Mouse (Mus musculus) embryonic facial prominence, embryonic 11.5 days (tissue): ENCODE data around the gene Syn3. TPM values are rescaled to one million over a fixed set of nuclear protein-coding genes. Genes with fewer than 3 reads are reported as not detected.

Experiments
- ATAC-seq: fragments of 200-750 bp; cut with Nextera tagmentation; replicated peaks from 2 replicates; pipeline ENCODE4 v1.8.0; 2017; ENCODE audit warnings: low read depth; ENCODE audit not compliant: insufficient number of reproducible peaks, low FRiP score, low TSS enrichment
- DNase-seq: peaks from one replicate; pipeline ENCODE4 v3.0.0-alpha.2; 2015; ENCODE audit warnings: low spot score
- H3K27ac ChIP-seq: fragments of 300-500 bp; sonication (generic); replicated peaks from 2 replicates; pipeline ENCODE4 v1.5.1; 2014; ENCODE audit warnings: mild to moderate bottlenecking, low read depth, low read length, control low read depth
- H3K27me3 ChIP-seq: fragments of 300-500 bp; sonication (generic); 2 replicates; pipeline ENCODE4 v1.6.1; 2014; ENCODE audit warnings: mild to moderate bottlenecking, low read length, moderate library complexity, mixed read lengths; ENCODE audit not compliant: control insufficient read depth, insufficient read depth
- H3K36me3 ChIP-seq: fragments of 300-500 bp; sonication (generic); replicated peaks from 2 replicates; pipeline ENCODE4 v1.6.1; 2014; ENCODE audit warnings: low read depth, mild to moderate bottlenecking, low read length, moderate library complexity, mixed read lengths; ENCODE audit not compliant: control insufficient read depth, insufficient read depth
- H3K4me1 ChIP-seq: fragments of 300-500 bp; sonication (generic); 2 replicates; pipeline ENCODE4 v1.6.1; 2014; ENCODE audit warnings: low read length, mixed read lengths; ENCODE audit not compliant: control insufficient read depth, insufficient read depth
- H3K4me2 ChIP-seq: fragments of 300-500 bp; sonication (generic); 2 replicates; pipeline ENCODE4 v1.6.1; 2014; ENCODE audit warnings: low read depth, mild to moderate bottlenecking, control low read depth, low read length, moderate library complexity
- H3K4me3 ChIP-seq: fragments of 300-500 bp; sonication (generic); 2 replicates; pipeline ENCODE4 v1.5.1; 2014; ENCODE audit warnings: low read depth, low read length, control low read depth
- H3K9ac ChIP-seq: fragments of 300-500 bp; sonication (generic); replicated peaks from 2 replicates; pipeline ENCODE4 v1.6.1; 2014; ENCODE audit warnings: mild to moderate bottlenecking, control low read depth, low read length
- H3K9me3 ChIP-seq: fragments of 300-500 bp; sonication (generic); replicated peaks from 2 replicates; pipeline ENCODE4 v1.6.1; 2016; ENCODE audit warnings: mild to moderate bottlenecking, low read length, inconsistent platforms, mixed read lengths; ENCODE audit not compliant: control insufficient read depth
- WGBS: fragments of 180-500 bp; shearing (Covaris S2); extraction: QIAGEN DNeasy Blood & Tissue Kit; methylation state at CpG from one replicate; pipeline ENCODE4 v1.1.7; 2014; 5-methylcytosine and 5-hydroxymethylcytosine counted together
- polyA plus RNA-seq: library from polyadenylated mRNA; unstranded; fragments of >200 nt; fragmentation: Nextera tagmentation; extraction: Ambion mirVana; gene quantifications from 2 replicates; pipeline ENCODE4 v1.2.1, GENCODE M21; 2014

Gene Syn3
- polyA plus RNA-seq, 1 experiment from 2014 or later: 3.1 TPM

GRCm38 (mm10) chr10:86278481-86278880, 220.2 kb downstream of the Syn3 start:
- no peak overlapping the region for H3K9ac ChIP-seq
- 64% methylated on average over 2 of the region's 2 CpGs for WGBS
- H3K27me3 ChIP-seq: no peaks in the 10 kb centered on the region
- H3K4me2 ChIP-seq: no peak overlapping the region
- no peak overlapping the region for H3K4me3 ChIP-seq
- ATAC-seq (no peak), DNase-seq (no peak)
- no peaks in the 10 kb centered on the region for H3K9me3 ChIP-seq
- no peaks in the 10 kb centered on the region for H3K36me3 ChIP-seq
- no peak overlapping the region for H3K27ac ChIP-seq
- no peaks in the 10 kb centered on the region for H3K4me1 ChIP-seq

GRCm38 (mm10) chr10:86277327-86277726, 221.4 kb downstream of the Syn3 start:
- no peaks in the 10 kb centered on the region for H3K36me3 ChIP-seq
- H3K4me1 ChIP-seq: no peaks in the 10 kb centered on the region
- no peak overlapping the region for H3K9ac ChIP-seq
- 88% methylated on average over 5 of the region's 5 CpGs for WGBS
- H3K4me2 ChIP-seq: no peak overlapping the region
- ATAC-seq: no peak
- H3K4me3 ChIP-seq: no peak overlapping the region
- DNase-seq: no peak
- no peaks in the 10 kb centered on the region for H3K9me3 ChIP-seq
- H3K27me3 ChIP-seq: no peaks in the 10 kb centered on the region
- H3K27ac ChIP-seq: no peak overlapping the region

DNA sequence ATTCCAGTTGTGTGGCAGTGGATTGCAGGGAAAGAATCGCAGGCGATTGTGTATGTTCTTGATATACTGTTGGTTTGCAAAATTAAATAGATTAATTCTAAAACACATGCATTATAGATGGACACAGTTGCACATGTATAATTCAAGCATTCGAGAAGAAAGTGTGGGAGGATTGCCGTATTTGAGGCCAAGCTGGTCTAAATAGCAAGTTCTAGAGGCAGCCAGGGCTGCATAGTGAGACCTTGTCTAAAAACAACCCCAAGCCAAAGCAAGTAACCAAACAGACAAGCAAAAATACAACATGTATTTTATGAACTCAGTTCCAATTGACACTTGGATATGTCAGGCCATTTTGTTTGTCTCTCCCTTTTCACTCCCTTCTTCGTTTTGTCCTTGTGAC, 223.1 kb downstream of the Syn3 start:
- no peaks in the 10 kb centered on the region for H3K4me1 ChIP-seq
- DNase-seq: no peak
- ATAC-seq: no peak
- no peak overlapping the region for H3K9ac ChIP-seq
- no peaks in the 10 kb centered on the region for H3K9me3 ChIP-seq
- 89% methylated on average over 5 of the region's 5 CpGs for WGBS
- H3K27ac ChIP-seq: no peak overlapping the region
- no peaks in the 10 kb centered on the region for H3K27me3 ChIP-seq
- no peaks in the 10 kb centered on the region for H3K36me3 ChIP-seq
- H3K4me2 ChIP-seq: no peak overlapping the region
- no peak overlapping the region for H3K4me3 ChIP-seq

DNA sequence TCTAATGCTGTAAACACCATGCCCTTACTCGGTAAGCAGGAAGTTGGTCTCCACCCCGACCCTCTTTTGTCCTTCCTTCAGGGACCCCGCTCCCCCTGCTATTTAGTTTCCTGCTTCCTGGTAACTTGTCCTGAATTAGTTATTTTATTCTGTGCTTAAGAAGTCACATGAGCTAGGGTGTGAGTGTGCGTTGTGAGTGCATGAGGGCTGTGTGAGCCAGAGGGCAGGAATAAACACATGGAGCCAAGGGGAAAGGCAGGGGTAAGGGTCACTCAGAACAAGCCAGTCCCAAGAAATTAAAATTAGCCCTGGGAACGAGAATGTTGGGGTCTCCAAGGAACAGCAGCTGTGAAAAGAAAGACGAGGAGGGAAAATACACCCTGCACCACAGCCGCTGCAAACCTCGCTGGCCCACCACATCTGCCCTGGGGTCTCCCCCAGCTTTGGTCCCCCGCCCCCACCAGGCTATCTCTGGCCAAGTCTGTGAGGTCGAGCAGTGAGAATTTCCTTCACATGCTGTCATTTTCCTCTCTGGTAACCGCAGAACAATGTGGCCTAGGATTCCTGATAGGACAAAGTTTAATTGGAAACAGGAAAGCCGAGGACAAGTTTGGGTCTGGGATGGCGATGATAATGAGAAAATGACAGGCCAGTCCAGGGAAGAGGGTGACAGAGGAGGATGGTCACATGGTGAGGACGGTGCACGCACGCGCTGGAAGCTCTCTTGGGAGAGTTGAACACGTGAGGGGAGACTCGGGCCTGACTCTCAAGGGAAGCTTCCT, 225.1 kb downstream of the Syn3 start:
- Histone ChIP-seq H3K36me3 (no peaks in the 10 kb centered on the region), H3K4me3 (no peak overlapping the region), H3K9me3 (no peaks in the 10 kb centered on the region), H3K9ac (no peak overlapping the region), H3K27ac (0 out of 2 replicates have a peak overlapping the region, but pooled peaks have one; percentile 6), H3K4me2 (no peak overlapping the region), H3K27me3 (no peaks in the 10 kb centered on the region), H3K4me1 (no peaks in the 10 kb centered on the region)
- ATAC-seq: peak; percentile 48; the same call in 1 of the 2 replicates
- WGBS: 25% methylated on average over 19 of the region's 19 CpGs
- peak; percentile 52 for DNase-seq

DNA sequence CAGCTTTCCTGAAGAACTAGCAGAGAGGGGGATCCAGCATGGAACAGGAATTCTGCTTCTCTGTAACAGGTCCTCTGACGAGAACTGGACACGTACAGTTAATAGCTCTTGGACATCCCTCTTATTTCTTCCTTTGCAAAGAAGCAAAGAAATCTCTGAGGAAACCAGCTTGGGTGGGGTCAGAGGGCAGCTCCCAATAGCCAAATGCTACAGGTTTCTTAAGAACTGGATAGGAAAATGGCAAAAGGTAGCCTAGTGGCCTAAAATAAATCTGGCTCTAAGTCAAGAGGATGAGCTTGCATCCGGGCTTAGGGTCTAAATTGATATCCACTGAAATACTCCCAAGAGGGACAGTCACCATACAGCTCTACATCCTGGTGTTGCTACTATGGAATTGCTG, 225.9 kb downstream of the Syn3 start:
- Histone ChIP-seq H3K4me3 (no peak overlapping the region), H3K27ac (0 out of 2 replicates have a peak overlapping the region, but pooled peaks have one; percentile 6), H3K4me1 (no peaks in the 10 kb centered on the region), H3K27me3 (no peaks in the 10 kb centered on the region), H3K4me2 (no peak overlapping the region), H3K36me3 (no peaks in the 10 kb centered on the region), H3K9me3 (no peaks in the 10 kb centered on the region), H3K9ac (no peak overlapping the region)
- DNase-seq: no peak
- ATAC-seq: no peak
- WGBS: 89% methylated on average over 3 of the region's 3 CpGs

- 67% methylated on average over 3 of the region's 3 CpGs for WGBS
- Histone ChIP-seq H3K4me2 (no peak overlapping the region), H3K9ac (no peak overlapping the region), H3K27me3 (no peaks in the 10 kb centered on the region), H3K4me1 (no peaks in the 10 kb centered on the region), H3K36me3 (no peaks in the 10 kb centered on the region), H3K4me3 (no peak overlapping the region), H3K27ac (no peak overlapping the region), H3K9me3 (no peaks in the 10 kb centered on the region)
- DNase-seq (no peak), ATAC-seq (no peak)
Measured at GRCm38 (mm10) chr10:86270254-86270653, 228.4 kb downstream of the Syn3 start.

DNA sequence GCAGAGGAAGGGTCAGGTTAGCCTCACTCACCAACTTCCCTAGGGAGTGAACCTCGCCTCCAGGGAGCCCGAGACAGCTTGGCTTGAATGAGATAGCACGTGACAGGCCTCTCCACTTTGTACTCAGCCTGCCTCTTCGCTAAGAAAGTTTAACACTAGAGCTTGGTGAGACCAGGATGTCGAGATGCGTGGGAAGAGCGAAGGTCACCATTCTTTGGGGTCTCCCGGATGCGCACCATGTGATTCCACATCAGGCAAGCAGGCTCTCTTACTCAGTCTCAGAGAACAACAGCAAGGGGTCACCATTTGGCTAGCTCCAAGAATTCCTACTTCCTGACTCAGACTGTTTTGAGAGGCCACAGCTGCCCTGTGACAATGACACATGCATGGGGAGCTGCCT, 234.1 kb downstream of the Syn3 start:
- Histone ChIP-seq H3K4me3 (no peak overlapping the region), H3K27me3 (no peaks in the 10 kb centered on the region), H3K4me2 (no peak overlapping the region), H3K36me3 (no peaks in the 10 kb centered on the region), H3K27ac (no peak overlapping the region), H3K9me3 (no peaks in the 10 kb centered on the region), H3K4me1 (no peaks in the 10 kb centered on the region), H3K9ac (no peak overlapping the region)
- ATAC-seq (no peak), DNase-seq (no peak)
- 84% methylated on average over 9 of the region's 9 CpGs for WGBS

- Histone ChIP-seq H3K4me2 (no peak overlapping the region), H3K4me1 (no peaks in the 10 kb centered on the region), H3K4me3 (no peak overlapping the region), H3K27me3 (no peaks in the 10 kb centered on the region), H3K27ac (no peak overlapping the region), H3K9ac (no peak overlapping the region), H3K9me3 (no peaks in the 10 kb centered on the region), H3K36me3 (no peaks in the 10 kb centered on the region)
- ATAC-seq (no peak), DNase-seq (no peak)
- WGBS: 83% methylated on average over 2 of the region's 2 CpGs
Measured at GRCm38 (mm10) chr10:86261725-86262124, 237.0 kb downstream of the Syn3 start.
